Mouse (Mus musculus) ES-E14 (cell line): ENCODE results near the gene Morf4l2.

Source experiments
- HCFC1 ChIP-seq: IDR thresholded peaks from 2 replicates; pipeline ENCODE4 v1.6.1; 2012; ENCODE audit warnings: low read length, inconsistent platforms, borderline replicate concordance; ENCODE audit not compliant: insufficient read depth
- MAFK ChIP-seq: IDR thresholded peaks from 2 replicates; pipeline ENCODE4 v1.6.1; 2014; ENCODE audit warnings: mild to moderate bottlenecking, low read depth, low read length, inconsistent platforms; ENCODE audit not compliant: insufficient read depth
- ZC3H11A ChIP-seq: IDR thresholded peaks from 2 replicates; pipeline ENCODE4 v1.6.1; 2012; ENCODE audit warnings: low read depth, mild to moderate bottlenecking, inconsistent platforms, low read length, borderline replicate concordance
- ZNF384 ChIP-seq: IDR thresholded peaks from 2 replicates; pipeline ENCODE4 v1.6.1; 2012; ENCODE audit warnings: low read depth, low read length, inconsistent platforms

DNA sequence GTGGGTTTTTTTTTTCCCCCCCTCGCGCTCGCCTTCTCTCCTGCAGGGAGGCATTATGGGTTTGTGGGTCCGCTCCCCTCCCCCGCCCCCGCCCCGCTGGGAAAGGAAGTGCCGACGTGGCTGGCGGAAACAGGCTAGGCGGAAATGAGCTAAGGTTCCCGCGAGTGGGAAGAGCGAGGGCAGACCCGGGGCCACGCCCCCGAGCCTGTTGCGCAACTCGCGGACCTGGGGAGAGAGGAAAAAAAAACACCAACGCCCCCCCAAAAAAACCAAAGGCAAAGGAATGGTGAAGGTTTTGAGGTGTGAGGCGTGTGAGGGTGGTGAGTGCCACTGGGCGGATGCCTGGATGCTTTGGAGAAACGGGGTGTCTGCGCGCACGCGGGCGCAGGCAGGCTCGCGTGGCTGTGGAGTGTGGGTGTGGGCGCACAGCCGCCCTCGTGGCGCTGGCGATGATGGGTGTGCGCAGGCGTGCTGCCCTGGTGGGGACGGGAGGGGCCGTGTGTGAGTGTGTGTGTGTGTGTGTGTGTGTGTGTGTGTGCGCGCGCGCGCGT is 1.8 kb downstream of the Morf4l2 start:
- TF ChIP-seq ZC3H11A, result no peak
- no peak for TF ChIP-seq HCFC1
- peak; percentile 75 for TF ChIP-seq ZNF384
- no peak for TF ChIP-seq MAFK
